Mouse (Mus musculus) ES-Bruce4 (cell line): ENCODE results near the gene Cul3. TPM values are rescaled to one million over a fixed set of nuclear protein-coding genes. Genes with fewer than 3 reads are reported as not detected.
A peak's percentile ranks its signal among the peaks of the same experiment; 100 is the strongest.

Source experiments
- H3K27ac ChIP-seq: 2 replicates; pipeline ENCODE4 v1.5.1; 2012; ENCODE audit warnings: low read length, inconsistent platforms; ENCODE audit not compliant: insufficient read depth
- H3K27me3 ChIP-seq: 2 replicates; pipeline ENCODE4 v1.6.1; 2012; ENCODE audit warnings: mild to moderate bottlenecking, low read length, inconsistent platforms; ENCODE audit not compliant: control insufficient read depth, poor library complexity, insufficient read depth, severe bottlenecking
- H3K36me3 ChIP-seq: 2 replicates; pipeline ENCODE4 v1.6.1; 2012; ENCODE audit warnings: inconsistent platforms, mild to moderate bottlenecking, low read length, moderate library complexity; ENCODE audit not compliant: control insufficient read depth, poor library complexity, insufficient read depth, severe bottlenecking
- H3K4me1 ChIP-seq: one replicate; pipeline ENCODE4 v1.8.1; 2011; ENCODE audit warnings: low read length; ENCODE audit not compliant: control insufficient read depth, insufficient read depth
- H3K4me3 ChIP-seq: 2 replicates; pipeline ENCODE4 v1.5.1; 2011; ENCODE audit warnings: low read depth, mild to moderate bottlenecking, low read length
- H3K9ac ChIP-seq: 2 replicates; pipeline ENCODE4 v1.6.1; 2012; ENCODE audit warnings: low read depth, mild to moderate bottlenecking, inconsistent platforms; ENCODE audit not compliant: poor library complexity, severe bottlenecking
- H3K9me3 ChIP-seq: replicated peaks from 2 replicates; pipeline ENCODE4 v1.6.1; 2012; ENCODE audit warnings: mild to moderate bottlenecking, low read length, inconsistent platforms; ENCODE audit not compliant: control insufficient read depth, poor library complexity, insufficient read depth, severe bottlenecking
- CTCF ChIP-seq: IDR thresholded peaks from one replicate; pipeline ENCODE4 v1.8.1; 2011; ENCODE audit warnings: low read depth, low read length
- EP300 ChIP-seq: IDR thresholded peaks from 2 replicates; pipeline ENCODE4 v1.6.1; 2011; ENCODE audit warnings: low read depth, low read length; ENCODE audit not compliant: insufficient read depth
- POLR2A ChIP-seq: IDR thresholded peaks from one replicate; pipeline ENCODE4 v1.8.1; 2011; ENCODE audit warnings: low read length; ENCODE audit not compliant: insufficient read depth
- polyA plus RNA-seq: library from polyadenylated mRNA; stranded (reverse); fragments of >200 nt; gene quantifications from 2 replicates; pipeline ENCODE4 v1.2.4, GENCODE M21; 2011; ENCODE audit warnings: low read depth; ENCODE audit not compliant: missing spikeins, insufficient read depth, insufficient read length

Gene Cul3
- polyA plus RNA-seq, 1 experiment = 196 TPM

GRCm38 (mm10) chr1:80330970-80331369 lies 9.3 kb downstream of the Cul3 start:
- Histone ChIP-seq H3K27ac (no peak overlapping the region), H3K9me3 (no peaks in the 10 kb centered on the region)
- TF ChIP-seq CTCF (no peak), POLR2A (no peak), EP300 (no peak)

DNA sequence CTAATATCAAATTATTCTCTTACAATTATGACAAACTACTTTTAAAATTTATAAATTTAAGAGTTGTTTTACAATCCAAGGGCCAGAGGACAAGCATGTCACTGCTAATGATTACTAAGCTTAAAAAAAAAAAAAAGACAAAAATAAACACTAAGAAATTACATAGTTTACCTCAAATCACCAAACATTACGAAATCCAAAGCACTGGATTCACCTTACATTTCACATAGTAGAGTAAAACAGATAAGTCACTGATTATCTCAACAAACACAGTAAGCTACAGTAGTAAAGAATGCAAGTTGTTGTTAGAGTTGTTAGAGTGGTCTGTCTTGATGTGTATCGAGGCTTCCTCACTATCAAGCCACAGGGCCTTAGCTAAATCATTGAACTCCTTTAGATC lies 14.5 kb downstream of the Cul3 start:
- no peaks in the 10 kb centered on the region for H3K36me3 ChIP-seq
- no peak overlapping the region for H3K27ac ChIP-seq
- H3K27me3 ChIP-seq = no peaks in the 10 kb centered on the region
- H3K4me1 ChIP-seq = no peaks in the 10 kb centered on the region
- H3K9me3 ChIP-seq = no peaks in the 10 kb centered on the region
- H3K9ac ChIP-seq = no peak overlapping the region
- no peak for TF ChIP-seq POLR2A
- TF ChIP-seq EP300 = no peak
- no peak for TF ChIP-seq CTCF
- H3K4me3 ChIP-seq = no peak overlapping the region

More at GRCm38 (mm10) chr1:80330970-80331369, 9.3 kb downstream of the Cul3 start:
- Histone ChIP-seq H3K4me1 (no peaks in the 10 kb centered on the region), H3K4me3 (no peak overlapping the region), H3K36me3 (no peaks in the 10 kb centered on the region; the same call in none of the 2 replicates), H3K27me3 (no peaks in the 10 kb centered on the region), H3K9ac (no peak overlapping the region)

- no peak overlapping the region for H3K9ac ChIP-seq
These were observed 15.9 kb downstream of the Cul3 start for GRCm38 (mm10) chr1:80324370-80324769.

DNA sequence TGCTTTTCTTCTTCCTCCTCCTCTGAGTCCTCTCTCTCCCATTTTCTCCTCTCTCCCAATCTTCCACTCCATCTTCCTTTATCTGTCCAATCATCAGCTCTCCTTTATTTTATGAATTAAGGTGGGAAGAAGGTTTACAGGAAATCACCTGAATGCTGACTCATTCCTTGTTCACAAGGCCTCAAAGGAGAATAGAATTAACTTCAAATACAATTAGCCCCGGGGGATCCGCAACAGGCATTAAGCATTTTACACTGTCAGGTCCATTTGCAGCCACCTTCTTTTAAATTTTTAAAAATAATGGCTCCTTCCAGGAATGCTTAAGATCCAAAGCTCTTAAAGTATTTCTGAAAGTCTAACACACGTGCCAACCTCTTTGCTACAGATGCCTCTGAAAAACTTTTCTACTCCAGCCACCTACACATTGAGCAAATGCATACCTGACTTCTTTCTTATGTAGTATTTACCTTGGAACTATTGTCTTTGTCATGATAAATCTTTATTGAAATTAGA lies 24.7 kb downstream of the Cul3 start:
- Histone ChIP-seq H3K4me3 (no peak overlapping the region), H3K9ac (no peak overlapping the region), H3K27me3 (no peaks in the 10 kb centered on the region), H3K27ac (peak overlapping the region; percentile 94), H3K4me1 (peaks cover 5% of the 10 kb centered on the region), H3K9me3 (no peaks in the 10 kb centered on the region), H3K36me3 (peaks cover 2% of the 10 kb centered on the region; the same call in 1 of the 2 replicates)
- TF ChIP-seq EP300 (no peak), POLR2A (no peak), CTCF (no peak)

More at GRCm38 (mm10) chr1:80324370-80324769, 15.9 kb downstream of the Cul3 start:
- TF ChIP-seq CTCF = no peak
- TF ChIP-seq EP300 = no peak
- no peak for TF ChIP-seq POLR2A
- Histone ChIP-seq H3K9me3 (no peaks in the 10 kb centered on the region), H3K4me3 (no peak overlapping the region), H3K27me3 (no peaks in the 10 kb centered on the region), H3K4me1 (no peaks in the 10 kb centered on the region), H3K27ac (no peak overlapping the region), H3K36me3 (no peaks in the 10 kb centered on the region)

GRCm38 (mm10) chr1:80293307-80293706 lies 47.0 kb downstream of the Cul3 start:
- H3K4me1 ChIP-seq = no peaks in the 10 kb centered on the region
- no peak overlapping the region for H3K9ac ChIP-seq
- no peak overlapping the region for H3K4me3 ChIP-seq
- no peaks in the 10 kb centered on the region for H3K36me3 ChIP-seq
- TF ChIP-seq POLR2A = no peak
- TF ChIP-seq CTCF = no peak
- no peak for TF ChIP-seq EP300
- no peaks in the 10 kb centered on the region for H3K9me3 ChIP-seq
- H3K27ac ChIP-seq = no peak overlapping the region
- no peaks in the 10 kb centered on the region for H3K27me3 ChIP-seq

DNA sequence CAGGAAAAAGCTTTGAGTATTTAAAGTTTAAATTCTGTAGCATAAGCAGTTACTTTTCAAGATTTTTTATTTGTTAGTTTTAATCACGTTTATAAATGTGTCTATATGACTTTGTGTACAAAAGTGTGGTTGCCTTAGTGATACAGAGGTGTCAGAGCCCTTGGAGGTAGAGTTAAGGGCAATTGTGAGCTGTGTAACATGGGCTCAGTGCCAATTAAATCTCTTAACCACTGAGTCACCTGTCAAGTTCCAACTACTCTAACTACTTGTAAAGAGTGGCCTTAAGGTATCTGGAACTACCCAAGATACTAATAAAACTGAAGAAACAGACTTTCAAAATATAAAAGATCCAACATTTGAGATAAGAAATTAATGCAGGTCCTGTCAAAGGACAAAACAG lies 61.5 kb downstream of the Cul3 start:
- TF ChIP-seq CTCF (no peak), POLR2A (no peak), EP300 (no peak)
- Histone ChIP-seq H3K4me3 (no peak overlapping the region), H3K27me3 (no peaks in the 10 kb centered on the region), H3K9ac (no peak overlapping the region), H3K36me3 (peaks cover 17% of the 10 kb centered on the region), H3K4me1 (no peaks in the 10 kb centered on the region), H3K27ac (no peak overlapping the region), H3K9me3 (no peaks in the 10 kb centered on the region)
